ENCODE assay signal across 8 mouse cellular contexts in the genomic region with DNA sequence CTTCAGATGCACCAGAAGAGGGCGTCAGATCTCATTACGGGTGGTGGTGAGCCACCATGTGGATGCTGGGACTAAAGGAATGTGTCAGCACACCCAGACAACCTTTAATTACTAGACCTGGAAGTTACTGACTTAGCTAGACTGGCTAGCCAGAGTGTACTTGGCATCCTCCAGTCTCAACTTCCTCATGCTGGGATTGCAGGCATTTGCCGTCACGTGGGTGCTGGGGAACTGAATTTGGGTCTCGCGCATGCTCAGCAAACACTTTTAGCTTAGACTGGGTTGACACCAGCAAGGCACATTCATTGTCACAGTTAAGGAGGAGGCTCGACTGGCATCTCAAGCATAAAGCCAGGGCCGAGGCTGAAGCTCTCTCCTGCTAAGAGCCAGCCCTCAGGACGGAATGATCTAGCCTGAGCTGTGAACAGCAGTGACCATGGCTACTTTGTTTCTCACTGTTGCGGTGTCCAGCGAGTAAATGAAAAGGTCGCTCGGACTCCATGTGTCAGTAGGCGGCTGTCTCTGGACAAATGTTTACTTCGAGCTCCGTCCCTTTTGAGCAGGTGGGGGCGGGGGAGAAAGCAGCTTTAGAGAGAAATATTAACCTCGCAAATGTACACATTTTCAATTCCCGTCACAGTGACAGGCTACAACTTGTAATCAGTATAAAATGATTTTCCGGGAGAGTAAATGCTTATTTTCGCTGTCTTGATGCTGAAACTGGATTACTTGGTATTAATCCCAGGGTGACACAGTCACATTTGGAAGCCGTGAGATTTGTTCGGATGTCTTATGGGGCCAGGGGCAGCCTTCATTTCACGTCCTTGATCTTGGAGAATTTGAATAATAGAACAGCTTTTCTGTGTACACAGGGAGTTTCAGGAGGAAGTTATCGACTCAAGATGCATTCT.
DNase-seq lines count a peak whose midpoint lies in the region; ATAC-seq and TF ChIP-seq lines count a peak whose summit lies in the region.
"Had no signal": no experiment of that assay in that cellular context is flagged by ENCODE, and none has a peak within 500 bp of the region (broad histone marks: within the 10 kb centered on the region; RNA-seq: fewer than 3 reads in every experiment).

No protein-coding gene starts in this region.

- no peaks in the 10 kb centered on the region for H3K36me3 ChIP-seq in E14TG2a.4 (ENCODE audit: insufficient read depth, low read length)
- no peaks in the 10 kb centered on the region for H3K36me3 ChIP-seq in forebrain, postnatal 0 days (ENCODE audit: insufficient read depth)
- no peaks in the 10 kb centered on the region for H3K36me3 ChIP-seq in lung, embryonic 14.5 days (ENCODE audit: insufficient read depth)

- H3K9me3 ChIP-seq in E14TG2a.4 (ENCODE audit: low read length) = no peaks in the 10 kb centered on the region
- no peaks in the 10 kb centered on the region for H3K9me3 ChIP-seq in forebrain, postnatal 0 days (ENCODE audit: low read length)
- no peaks in the 10 kb centered on the region for H3K9me3 ChIP-seq in lung, embryonic 14.5 days (ENCODE audit: low read depth, low read length)

- TF ChIP-seq CTCF in E14TG2a.4 (conservative IDR thresholded peaks at IDR 0.05; ENCODE audit: low read length) = peak; percentile 7; the same call in 1 of the 2 replicates
- no peak for TF ChIP-seq CTCF in forebrain, postnatal 0 days (IDR thresholded peaks at IDR 0.05; ENCODE audit: low read depth)
- peak; percentile 52 for TF ChIP-seq CTCF in lung, embryonic 14.5 days (IDR thresholded peaks at IDR 0.05; ENCODE audit: low read depth)

- H3K27ac ChIP-seq in forebrain, postnatal 0 days (ENCODE audit: low read depth, low read length) = 0 out of 2 replicates have a peak overlapping the region, but pooled peaks have one; percentile 10
- H3K27ac ChIP-seq in lung, embryonic 14.5 days (ENCODE audit: low read depth) = peak overlapping the region; percentile 25; the same call in 1 of the 2 replicates

- H3K9ac ChIP-seq in forebrain, postnatal 0 days = no peak overlapping the region
- H3K9ac ChIP-seq in lung, embryonic 14.5 days = 0 out of 2 replicates have a peak overlapping the region, but pooled peaks have one; percentile 2

- 42% methylated on average over 25 of the region's 25 CpGs for WGBS in forebrain, postnatal 0 days
- 18% methylated on average over 25 of the region's 25 CpGs for WGBS in lung, embryonic 14.5 days

- peaks cover 21% of the 10 kb centered on the region for H3K4me1 ChIP-seq in E14TG2a.4 (replicated peaks; ENCODE audit: low read depth, low read length)
- H3K4me1 ChIP-seq in forebrain, postnatal 0 days (ENCODE audit: insufficient read depth) = 0 out of 2 replicates have a peak, but pooled peaks cover 3% of the 10 kb centered on the region
- H3K4me1 ChIP-seq in lung, embryonic 14.5 days (ENCODE audit: insufficient read depth) = 0 out of 2 replicates have a peak, but pooled peaks cover 9% of the 10 kb centered on the region
- H3K4me1 ChIP-seq: megakaryocyte, embryonic 14.5 days had no signal

- H3K27me3 ChIP-seq in E14TG2a.4 (ENCODE audit: insufficient read depth, low read length) = no peaks in the 10 kb centered on the region
- no peaks in the 10 kb centered on the region for H3K27me3 ChIP-seq in forebrain, postnatal 0 days (ENCODE audit: insufficient read depth, low read length)
- H3K27me3 ChIP-seq in lung, embryonic 14.5 days (ENCODE audit: insufficient read depth, low read length) = no peaks in the 10 kb centered on the region
- H3K27me3 ChIP-seq: megakaryocyte, embryonic 14.5 days had no signal

- peak; percentile 58; the same call in 1 of the 2 replicates for ATAC-seq in forebrain, postnatal 0 days
- ATAC-seq in lung, embryonic 14.5 days (ENCODE audit: insufficient read depth) = peak; percentile 75

- no peak overlapping the region for H3K4me3 ChIP-seq in E14TG2a.4 (replicated peaks; ENCODE audit: low read length)
- no peak overlapping the region for H3K4me3 ChIP-seq in forebrain, postnatal 0 days (ENCODE audit: low read depth, low read length)
- H3K4me3 ChIP-seq in lung, embryonic 14.5 days (ENCODE audit: low read depth, low read length) = peak overlapping the region; percentile 8
- H3K4me3 ChIP-seq: megakaryocyte, embryonic 14.5 days had no signal

- peak; percentile 79 for DNase-seq in ES-CJ7 (ENCODE audit: low read depth, low spot score)
- DNase-seq in forebrain, postnatal 0 days = peak; percentile 55
- DNase-seq in kidney, postnatal 4 days = peak; percentile 35 to 50
- DNase-seq in lung, embryonic 14.5 days = peak; percentile 86
- peak; percentile 73 for DNase-seq in skeletal muscle tissue, adult 2 months (ENCODE audit: low read depth, low spot score)
- no peak for DNase-seq in spleen, adult 12 weeks (ENCODE audit: low spot score)

- H3K4me2 ChIP-seq in forebrain, postnatal 0 days (ENCODE audit: low read depth) = no peak overlapping the region
- H3K4me2 ChIP-seq in lung, embryonic 14.5 days = peak overlapping the region; percentile 60
